Mouse (Mus musculus): Measurements from ENCODE around the gene Stard9. TPM values are rescaled to one million over a fixed set of nuclear protein-coding genes. Genes with fewer than 3 reads are reported as not detected.

Stard9 gene
- polyA plus RNA-seq, 1 experiment from 2014 or later = 4.3 TPM

- peak overlapping the region; percentile 95 for H3K4me2 ChIP-seq
- ATAC-seq (ENCODE audit: low FRiP score, low read depth) = peak; percentile 49
- peak overlapping the region; percentile 36; the same call in 1 of the 2 replicates for H3K9ac ChIP-seq
- no peaks in the 10 kb centered on the region for H3K27me3 ChIP-seq
- H3K9me3 ChIP-seq = no peaks in the 10 kb centered on the region
- 47% methylated on average over 7 of the region's 7 CpGs for WGBS
- H3K27ac ChIP-seq (replicated peaks) = peak overlapping the region; percentile 93
- H3K4me1 ChIP-seq (replicated peaks) = peaks cover 38% of the 10 kb centered on the region
- H3K4me3 ChIP-seq = peak overlapping the region; percentile 92
- H3K36me3 ChIP-seq = peaks cover 12% of the 10 kb centered on the region
Observed at GRCm38 (mm10) chr2:120731877-120732530, 103.1 kb downstream of the Stard9 start.

GRCm38 (mm10) chr2:120745496-120745895 is 116.6 kb downstream of the Stard9 start:
- H3K4me3 ChIP-seq = no peak overlapping the region
- WGBS = 96% methylated on average over 1 of the region's 1 CpGs
- no peak overlapping the region for H3K9ac ChIP-seq
- no peaks in the 10 kb centered on the region for H3K27me3 ChIP-seq
- ATAC-seq (ENCODE audit: low FRiP score, low read depth) = no peak
- no peak overlapping the region for H3K27ac ChIP-seq (replicated peaks)
- peaks cover 50% of the 10 kb centered on the region for H3K36me3 ChIP-seq
- H3K9me3 ChIP-seq = no peaks in the 10 kb centered on the region
- H3K4me2 ChIP-seq = no peak overlapping the region
- H3K4me1 ChIP-seq (replicated peaks) = no peaks in the 10 kb centered on the region

GRCm38 (mm10) chr2:120748041-120748440 is 119.1 kb downstream of the Stard9 start:
- no peak overlapping the region for H3K4me2 ChIP-seq
- ATAC-seq (ENCODE audit: low FRiP score, low read depth) = no peak
- H3K4me3 ChIP-seq = no peak overlapping the region
- H3K27ac ChIP-seq (replicated peaks) = no peak overlapping the region
- no peak overlapping the region for H3K9ac ChIP-seq
- H3K4me1 ChIP-seq (replicated peaks) = no peaks in the 10 kb centered on the region
- H3K9me3 ChIP-seq = no peaks in the 10 kb centered on the region
- no peaks in the 10 kb centered on the region for H3K27me3 ChIP-seq
- 95% methylated on average over 2 of the region's 2 CpGs for WGBS
- H3K36me3 ChIP-seq = peaks cover 42% of the 10 kb centered on the region

GRCm38 (mm10) chr2:120761922-120762321 is 133.0 kb downstream of the Stard9 start:
- no peaks in the 10 kb centered on the region for H3K9me3 ChIP-seq
- H3K36me3 ChIP-seq = peaks cover 62% of the 10 kb centered on the region
- H3K27me3 ChIP-seq = no peaks in the 10 kb centered on the region
- no peak overlapping the region for H3K4me2 ChIP-seq
- no peak overlapping the region for H3K27ac ChIP-seq (replicated peaks)
- H3K4me1 ChIP-seq (replicated peaks) = no peaks in the 10 kb centered on the region
- no peak overlapping the region for H3K9ac ChIP-seq
- ATAC-seq (ENCODE audit: low FRiP score, low read depth) = no peak
- no peak overlapping the region for H3K4me3 ChIP-seq

GRCm38 (mm10) chr2:120770265-120770935 is 141.5 kb downstream of the Stard9 start:
- Histone ChIP-seq H3K4me1 (replicated peaks) (no peaks in the 10 kb centered on the region), H3K9ac (no peak overlapping the region), H3K27ac (replicated peaks) (no peak overlapping the region), H3K36me3 (peaks cover 28% of the 10 kb centered on the region), H3K9me3 (no peaks in the 10 kb centered on the region), H3K27me3 (no peaks in the 10 kb centered on the region), H3K4me3 (no peak overlapping the region), H3K4me2 (no peak overlapping the region)
- no peak for ATAC-seq (ENCODE audit: low FRiP score, low read depth)
- WGBS = 84% methylated on average over 2 of the region's 2 CpGs

Other genes starting within 250 kb of the Stard9 start
- 8.3 and 11.1 TPM in 2 replicates for gene Ganc, start 225.2 kb upstream of the Stard9 start, polyA plus RNA-seq (2015; fragmentation: Nextera tagmentation; extraction: Ambion mirVana)
- gene Tmem87a, start 225.0 kb upstream of the Stard9 start, polyA plus RNA-seq (2015; fragmentation: Nextera tagmentation; extraction: Ambion mirVana) = 5.1 and 6.7 TPM in 2 replicates
- 0.80 and 1.1 TPM in 2 replicates for gene Capn3, start 173.1 kb upstream of the Stard9 start, polyA plus RNA-seq (2015; fragmentation: Nextera tagmentation; extraction: Ambion mirVana)
- gene Zfp106, start 65.3 kb upstream of the Stard9 start, polyA plus RNA-seq (2015; fragmentation: Nextera tagmentation; extraction: Ambion mirVana) = 39.3 and 43.1 TPM in 2 replicates
- gene Snap23, start 61.5 kb upstream of the Stard9 start, polyA plus RNA-seq (2015; fragmentation: Nextera tagmentation; extraction: Ambion mirVana) = 17.7 TPM in 2 replicates
- gene Haus2, start 19.7 kb upstream of the Stard9 start, polyA plus RNA-seq (2015; fragmentation: Nextera tagmentation; extraction: Ambion mirVana) = 25.4 and 27.7 TPM in 2 replicates
- 34.6 and 34.8 TPM in 2 replicates for gene Lrrc57, start 19.6 kb upstream of the Stard9 start, polyA plus RNA-seq (2015; fragmentation: Nextera tagmentation; extraction: Ambion mirVana)
- gene Cdan1, start 221.0 kb downstream of the Stard9 start, polyA plus RNA-seq (2015; fragmentation: Nextera tagmentation; extraction: Ambion mirVana) = 5.7 and 7.9 TPM in 2 replicates
- 12.3 and 12.4 TPM in 2 replicates for gene Ttbk2, start 221.5 kb downstream of the Stard9 start, polyA plus RNA-seq (2015; fragmentation: Nextera tagmentation; extraction: Ambion mirVana)